Comparison of ENCODE assay signal across 8 mouse cellular contexts in the genomic region with DNA sequence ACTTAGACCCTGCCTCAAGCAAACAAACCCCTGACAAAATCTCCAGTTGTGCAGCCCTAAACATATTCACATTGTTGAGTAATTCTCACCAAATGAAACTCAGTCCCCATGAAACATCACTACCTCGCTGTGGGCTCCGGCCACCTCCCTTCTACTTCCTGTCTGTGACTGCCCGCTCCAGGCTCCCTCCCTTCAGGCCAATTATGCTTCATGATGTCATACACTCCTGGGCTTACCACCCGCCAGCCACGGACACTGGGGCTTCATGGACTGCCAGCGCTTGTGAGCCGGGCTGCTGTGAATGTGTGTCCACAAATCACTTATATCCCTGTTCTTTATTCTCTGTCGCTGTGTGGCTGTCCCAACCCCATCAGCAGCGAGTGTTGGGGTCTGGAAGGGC. TPM values are rescaled to one million over a fixed set of nuclear protein-coding genes. Genes with fewer than 3 reads are reported as not detected.
DNase-seq lines count a peak whose midpoint lies in the region; ATAC-seq and TF ChIP-seq lines count a peak whose summit lies in the region.

No protein-coding gene starts in this region.

- no peaks in the 10 kb centered on the region for H3K36me3 ChIP-seq in lung, embryonic 15.5 days

- H3K27me3 ChIP-seq in lung, embryonic 15.5 days = no peaks in the 10 kb centered on the region

- 29% methylated on average over 9 of the region's 9 CpGs for WGBS in lung, embryonic 15.5 days

- TF ChIP-seq POLR2A in embryonic fibroblast, embryonic 13.5 days (IDR thresholded peaks at IDR 0.05; ENCODE audit: low read depth, low read length) = peak; percentile 29; the same call in 1 of the 2 replicates

- H3K4me3 ChIP-seq in embryonic fibroblast, embryonic 13.5 days (ENCODE audit: insufficient read depth, low read length) = no peak overlapping the region
- H3K4me3 ChIP-seq in lung, embryonic 15.5 days = no peak overlapping the region

- no peak overlapping the region for H3K9ac ChIP-seq in lung, embryonic 15.5 days

- peak; percentile 43; the same call in 1 of the 2 replicates for ATAC-seq in lung, embryonic 15.5 days (ENCODE audit: borderline replicate concordance, extremely low read depth, low FRiP score, low TSS enrichment)
- ATAC-seq in CD4-positive, CD25-positive, alpha-beta regulatory T cell, adult 4 months = no peak

- TF ChIP-seq CTCF in embryonic fibroblast, embryonic 13.5 days (IDR thresholded peaks at IDR 0.05; ENCODE audit: borderline replicate concordance, insufficient read depth, low read length) = no peak

- H3K4me1 ChIP-seq in embryonic fibroblast, embryonic 13.5 days (ENCODE audit: control insufficient read depth, insufficient read depth, low read length) = peaks cover 3% of the 10 kb centered on the region; the same call in 1 of the 2 replicates
- H3K4me1 ChIP-seq in lung, embryonic 15.5 days = peaks cover 20% of the 10 kb centered on the region

- DNase-seq in layer of hippocampus, adult 11-12 months (ENCODE audit: low spot score) = peak; percentile 28
- no peak for DNase-seq in layer of hippocampus, adult 8-10 months (ENCODE audit: low spot score in 2 of 2)
- DNase-seq in heart, postnatal 4 days = peak; percentile 80
- no peak for DNase-seq in frontal cortex, postnatal 10 days (ENCODE audit: low spot score in 2 of 2)
- no peak for DNase-seq in ovary, postnatal 10 days (ENCODE audit: low spot score)

- H3K27ac ChIP-seq in embryonic fibroblast, embryonic 13.5 days (ENCODE audit: insufficient read depth, low read length) = no peak overlapping the region
- H3K27ac ChIP-seq in lung, embryonic 15.5 days = no peak overlapping the region

- H3K9me3 ChIP-seq in lung, embryonic 15.5 days = no peaks in the 10 kb centered on the region

- H3K4me2 ChIP-seq in lung, embryonic 15.5 days = peak overlapping the region; percentile 32; the same call in 1 of the 2 replicates

RNA-seq across cellular contexts. Expression of a gene that starts 10.8 kb away (rescaled TPM):
- under 1 TPM in 1 of 4 experiments, not detected in 3; 0.25 TPM for total RNA-seq in layer of hippocampus, adult 8-10 months (2022)
- polyA plus RNA-seq in embryonic fibroblast, embryonic 13.5 days (2011; ENCODE audit: insufficient read length, low read depth, missing spikeins) = not detected in 2 replicates
- total RNA-seq in heart, postnatal 4 days (2021) = 1 to 10 TPM; 1.7 to 1.8 TPM
- 0.91 and 1.1 TPM in 2 replicates for polyA plus RNA-seq in lung, embryonic 15.5 days (2015; fragmentation: Nextera tagmentation; extraction: Ambion mirVana)
- polyA plus RNA-seq in CD4-positive, CD25-positive, alpha-beta regulatory T cell, adult 4 months (2017; shearing (Covaris generic)) = not detected

RNA-seq across cellular contexts. Expression of a gene that starts 28.1 kb away (rescaled TPM):
- 10 to 100 TPM; 22.9 to 28.6 (median 25.0) TPM for total RNA-seq in layer of hippocampus, adult 8-10 months (2022)
- polyA plus RNA-seq in embryonic fibroblast, embryonic 13.5 days (2011; ENCODE audit: insufficient read length, low read depth, missing spikeins) = 22.0 and 22.4 TPM in 2 replicates
- total RNA-seq in heart, postnatal 4 days (2021) = 10 to 100 TPM; 43.7 to 45.7 TPM
- 67.5 and 70.9 TPM in 2 replicates for polyA plus RNA-seq in lung, embryonic 15.5 days (2015; fragmentation: Nextera tagmentation; extraction: Ambion mirVana)
- 10 to 100 TPM; 11.0 to 14.3 TPM for polyA plus RNA-seq in CD4-positive, CD25-positive, alpha-beta regulatory T cell, adult 4 months (2017; shearing (Covaris generic))

RNA-seq across cellular contexts. Expression of a gene that starts 29.8 kb away (rescaled TPM):
- 10 to 100 TPM; 61.1 to 68.7 (median 63.3) TPM for total RNA-seq in layer of hippocampus, adult 8-10 months (2022)
- 65.4 and 90.1 TPM in 2 replicates for polyA plus RNA-seq in embryonic fibroblast, embryonic 13.5 days (2011; ENCODE audit: insufficient read length, low read depth, missing spikeins)
- total RNA-seq in heart, postnatal 4 days (2021) = 10 to 100 TPM; 76.5 to 82.6 TPM
- polyA plus RNA-seq in lung, embryonic 15.5 days (2015; fragmentation: Nextera tagmentation; extraction: Ambion mirVana) = 205 and 209 TPM in 2 replicates
- polyA plus RNA-seq in CD4-positive, CD25-positive, alpha-beta regulatory T cell, adult 4 months (2017; shearing (Covaris generic)) = 100 to 1,000 TPM; 114 to 126 TPM

RNA-seq across cellular contexts. Expression of a gene that starts 31.2 kb away (rescaled TPM):
- not detected for total RNA-seq in layer of hippocampus, adult 8-10 months (2022)
- polyA plus RNA-seq in embryonic fibroblast, embryonic 13.5 days (2011; ENCODE audit: insufficient read length, low read depth, missing spikeins) = not detected in 2 replicates
- under 1 TPM in 1 of 2 experiments, not detected in 1; 0.83 TPM for total RNA-seq in heart, postnatal 4 days (2021)
- polyA plus RNA-seq in lung, embryonic 15.5 days (2015; fragmentation: Nextera tagmentation; extraction: Ambion mirVana) = 0.65 and 1.7 TPM in 2 replicates
- polyA plus RNA-seq in CD4-positive, CD25-positive, alpha-beta regulatory T cell, adult 4 months (2017; shearing (Covaris generic)) = not detected

RNA-seq across cellular contexts. Expression of a gene that starts 35.3 kb away (rescaled TPM):
- total RNA-seq in layer of hippocampus, adult 8-10 months (2022) = 10 to 100 TPM; 63.7 to 66.0 (median 64.4) TPM
- 51.1 and 58.0 TPM in 2 replicates for polyA plus RNA-seq in embryonic fibroblast, embryonic 13.5 days (2011; ENCODE audit: insufficient read length, low read depth, missing spikeins)
- total RNA-seq in heart, postnatal 4 days (2021) = 100 to 1,000 TPM; 229 to 250 TPM
- 125 and 133 TPM in 2 replicates for polyA plus RNA-seq in lung, embryonic 15.5 days (2015; fragmentation: Nextera tagmentation; extraction: Ambion mirVana)
- 10 to 100 TPM; 67.0 to 68.0 TPM for polyA plus RNA-seq in CD4-positive, CD25-positive, alpha-beta regulatory T cell, adult 4 months (2017; shearing (Covaris generic))

Comparison
In these comparisons a context has a peak if more than half of its experiments do, and no peak if none do; other contexts are left out.
1. DNase-seq: peak in layer of hippocampus, adult 11-12 months (single experiment) and heart, postnatal 4 days (single experiment); none in layer of hippocampus, adult 8-10 months (0 of 2), frontal cortex, postnatal 10 days (0 of 2) and ovary, postnatal 10 days (single experiment).